Mouse (Mus musculus): ENCODE data around the gene Clec12b. TPM values are rescaled to one million over a fixed set of nuclear protein-coding genes. Genes with fewer than 3 reads are reported as not detected.

The Clec12b gene
- polyA plus RNA-seq, 1 experiment from 2014 or later = 0.21 TPM

DNA sequence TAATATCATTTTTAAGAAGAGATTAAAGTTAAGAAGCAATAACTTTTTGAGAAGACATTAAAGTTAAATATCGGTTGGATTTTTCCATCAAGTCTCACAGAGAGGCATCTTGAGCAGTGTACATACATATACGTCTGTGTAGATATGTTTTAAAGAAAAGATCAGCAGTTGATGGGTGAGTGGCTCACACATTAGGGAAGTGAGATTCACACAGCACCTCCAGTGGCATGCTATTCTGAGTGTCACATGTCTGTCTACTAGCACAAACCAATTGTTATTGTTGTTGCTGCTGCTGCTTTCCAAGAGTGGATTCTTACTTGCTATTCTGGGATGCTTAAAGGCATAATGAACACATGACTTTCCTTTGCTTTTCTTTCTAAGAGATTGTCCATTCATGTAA is 16.7 kb upstream of the Clec12b start:
- no peaks in the 10 kb centered on the region for H3K4me1 ChIP-seq (replicated peaks)
- H3K4me3 ChIP-seq = no peak overlapping the region
- H3K27ac ChIP-seq = no peak overlapping the region
- no peak for ATAC-seq (ENCODE audit: low FRiP score)
- no peaks in the 10 kb centered on the region for H3K27me3 ChIP-seq
- no peak overlapping the region for H3K4me2 ChIP-seq
- 97% methylated on average over 2 of the region's 2 CpGs for WGBS
- no peaks in the 10 kb centered on the region for H3K9me3 ChIP-seq
- no peak overlapping the region for H3K9ac ChIP-seq
- no peaks in the 10 kb centered on the region for H3K36me3 ChIP-seq

- H3K4me3 ChIP-seq = no peak overlapping the region
- WGBS = 69% methylated on average over 6 of the region's 6 CpGs
- no peak for ATAC-seq (ENCODE audit: low FRiP score)
Measured at GRCm38 (mm10) chr6:129399945-129400344, 14.3 kb upstream of the Clec12b start.

DNA sequence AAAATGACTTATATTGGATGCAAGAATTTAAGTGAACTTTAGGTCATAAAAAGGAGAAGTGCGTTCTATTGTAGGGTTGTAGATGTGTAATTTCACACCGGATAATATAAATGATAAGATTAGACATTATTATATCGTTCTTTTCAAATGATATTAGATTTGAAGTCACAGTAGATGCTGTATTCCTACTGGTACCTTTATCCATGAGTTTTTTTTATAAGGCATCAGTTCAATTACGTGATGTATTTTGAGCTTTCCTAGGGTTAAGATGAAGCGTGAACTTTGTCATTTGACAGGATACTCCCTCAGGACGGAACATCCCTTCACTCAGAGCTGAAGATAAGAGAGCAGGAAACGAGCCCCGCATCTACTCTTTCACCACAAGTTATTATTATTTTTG is 11.3 kb upstream of the Clec12b start, which contains the start of gene Clec1b:
Gene Clec1b (plus strand): TSS at position 301 of the 400 bp plus-strand sequence.
- H3K4me3 ChIP-seq = no peak within 1 kb of the TSS
- ATAC-seq (ENCODE audit: low FRiP score) = no peak
- WGBS = 90% methylated on average over 8 of the region's 8 CpGs
- no peak within 1 kb of the TSS for H3K27ac ChIP-seq
- no peak within 1 kb of the TSS for H3K9ac ChIP-seq
- no peaks in the 10 kb centered on the region for H3K9me3 ChIP-seq
- H3K4me1 ChIP-seq (replicated peaks) = no peaks in the 10 kb centered on the region
- H3K4me2 ChIP-seq = no peak within 1 kb of the TSS
- no peaks in the 10 kb centered on the region for H3K27me3 ChIP-seq
- no peaks in the 10 kb centered on the region for H3K36me3 ChIP-seq

More at GRCm38 (mm10) chr6:129399945-129400344, 14.3 kb upstream of the Clec12b start:
- Histone ChIP-seq H3K4me2 (no peak overlapping the region), H3K27ac (no peak overlapping the region), H3K36me3 (no peaks in the 10 kb centered on the region), H3K27me3 (no peaks in the 10 kb centered on the region), H3K9ac (no peak overlapping the region), H3K4me1 (replicated peaks) (no peaks in the 10 kb centered on the region), H3K9me3 (no peaks in the 10 kb centered on the region)

GRCm38 (mm10) chr6:129393732-129394131 is 8.1 kb upstream of the Clec12b start:
- no peak overlapping the region for H3K4me3 ChIP-seq
- no peaks in the 10 kb centered on the region for H3K36me3 ChIP-seq
- no peaks in the 10 kb centered on the region for H3K4me1 ChIP-seq (replicated peaks)
- no peak overlapping the region for H3K9ac ChIP-seq
- H3K27me3 ChIP-seq = no peaks in the 10 kb centered on the region
- 79% methylated on average over 6 of the region's 6 CpGs for WGBS
- H3K27ac ChIP-seq = no peak overlapping the region
- no peak overlapping the region for H3K4me2 ChIP-seq
- no peaks in the 10 kb centered on the region for H3K9me3 ChIP-seq
- 0 out of 2 replicates have a peak, but pooled peaks have one; percentile 65 for ATAC-seq (ENCODE audit: low FRiP score)

DNA sequence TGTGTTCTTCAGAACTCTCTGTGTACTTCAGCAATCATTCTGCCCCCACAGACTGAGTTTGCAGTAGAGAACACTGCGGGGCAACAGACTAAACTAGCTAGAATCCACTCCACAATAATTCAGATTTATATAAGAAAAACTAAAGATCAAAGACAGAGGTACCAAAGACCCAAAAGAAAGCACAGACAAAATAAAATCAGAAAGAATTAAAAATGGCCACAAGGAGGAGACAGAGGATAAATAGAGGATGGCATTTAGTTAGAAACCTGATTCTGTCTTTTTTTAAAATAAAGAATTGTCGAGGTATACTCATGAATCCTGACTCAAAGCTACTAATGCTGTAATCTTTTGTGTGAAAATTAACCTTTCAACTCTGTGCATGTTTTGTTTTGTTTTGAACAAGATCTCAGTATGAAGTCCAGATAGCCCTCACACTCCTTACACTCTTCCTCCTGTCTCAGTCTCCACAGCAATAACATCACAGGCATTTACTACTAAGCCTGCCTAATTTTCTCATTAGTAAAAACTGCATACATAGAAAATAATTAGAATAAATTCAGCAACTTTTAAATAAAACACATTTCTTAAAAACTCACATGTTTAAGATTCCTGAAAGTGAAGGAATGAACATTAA is 7.5 kb upstream of the Clec12b start:
- 25% methylated on average over 2 of the region's 2 CpGs for WGBS
- H3K4me2 ChIP-seq = no peak overlapping the region
- H3K27ac ChIP-seq = no peak overlapping the region
- no peaks in the 10 kb centered on the region for H3K36me3 ChIP-seq
- H3K9ac ChIP-seq = no peak overlapping the region
- no peaks in the 10 kb centered on the region for H3K4me1 ChIP-seq (replicated peaks)
- H3K4me3 ChIP-seq = no peak overlapping the region
- ATAC-seq (ENCODE audit: low FRiP score) = no peak
- H3K9me3 ChIP-seq = no peaks in the 10 kb centered on the region
- no peaks in the 10 kb centered on the region for H3K27me3 ChIP-seq

DNA sequence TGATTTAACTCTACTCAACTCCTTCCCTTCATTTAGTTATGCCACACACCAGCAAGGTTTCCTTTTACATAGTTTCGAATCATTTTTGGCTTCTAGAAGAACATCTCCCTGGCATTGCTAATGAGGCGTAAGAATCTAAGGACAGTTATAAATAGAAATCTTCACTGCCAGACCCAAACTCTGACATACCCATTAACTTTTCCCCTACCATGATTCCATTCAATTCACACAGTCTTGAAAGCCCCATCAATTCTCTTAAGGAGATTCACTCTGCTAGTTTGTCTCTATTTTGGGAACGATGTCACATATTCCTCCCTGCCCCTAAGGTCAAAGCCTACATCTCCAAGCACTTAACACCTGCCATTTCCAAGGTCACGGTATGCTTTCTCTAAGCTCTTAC is 674 bp downstream of the Clec12b start:
- Histone ChIP-seq H3K4me1 (replicated peaks) (0 out of 2 replicates have a peak, but pooled peaks cover 8% of the 10 kb centered on the region), H3K27ac (no peak overlapping the region), H3K36me3 (no peaks in the 10 kb centered on the region), H3K4me2 (no peak overlapping the region), H3K27me3 (no peaks in the 10 kb centered on the region), H3K9ac (no peak overlapping the region), H3K4me3 (no peak overlapping the region), H3K9me3 (no peaks in the 10 kb centered on the region)
- 42% methylated on average over 4 of the region's 4 CpGs for WGBS
- peak; percentile 32; the same call in 1 of the 2 replicates for ATAC-seq (ENCODE audit: low FRiP score)

DNA sequence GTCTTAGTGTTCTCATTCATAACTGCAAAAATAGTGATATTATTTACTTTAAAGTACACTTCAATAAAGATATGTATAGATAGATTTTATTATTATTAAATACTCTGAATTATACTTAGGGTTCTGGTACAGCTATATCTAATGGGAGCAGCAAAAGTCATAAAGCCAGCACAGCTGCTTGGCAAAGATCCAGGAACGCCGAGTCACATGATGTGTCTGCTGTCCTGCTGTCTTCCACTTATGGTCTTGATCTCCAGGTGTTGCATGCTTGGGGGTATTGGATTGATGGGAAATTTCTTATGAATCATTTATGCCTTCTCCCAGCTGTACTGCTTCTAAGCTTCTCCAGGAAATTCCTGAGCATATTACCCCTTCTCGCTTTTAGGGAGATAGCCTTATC is 2.2 kb downstream of the Clec12b start:
- H3K4me1 ChIP-seq (replicated peaks) = 0 out of 2 replicates have a peak, but pooled peaks cover 8% of the 10 kb centered on the region
- H3K9me3 ChIP-seq = no peaks in the 10 kb centered on the region
- no peak overlapping the region for H3K4me3 ChIP-seq
- H3K27me3 ChIP-seq = no peaks in the 10 kb centered on the region
- no peak for ATAC-seq (ENCODE audit: low FRiP score)
- no peak overlapping the region for H3K4me2 ChIP-seq
- 86% methylated on average over 3 of the region's 3 CpGs for WGBS
- H3K9ac ChIP-seq = no peak overlapping the region
- H3K27ac ChIP-seq = no peak overlapping the region
- no peaks in the 10 kb centered on the region for H3K36me3 ChIP-seq

DNA sequence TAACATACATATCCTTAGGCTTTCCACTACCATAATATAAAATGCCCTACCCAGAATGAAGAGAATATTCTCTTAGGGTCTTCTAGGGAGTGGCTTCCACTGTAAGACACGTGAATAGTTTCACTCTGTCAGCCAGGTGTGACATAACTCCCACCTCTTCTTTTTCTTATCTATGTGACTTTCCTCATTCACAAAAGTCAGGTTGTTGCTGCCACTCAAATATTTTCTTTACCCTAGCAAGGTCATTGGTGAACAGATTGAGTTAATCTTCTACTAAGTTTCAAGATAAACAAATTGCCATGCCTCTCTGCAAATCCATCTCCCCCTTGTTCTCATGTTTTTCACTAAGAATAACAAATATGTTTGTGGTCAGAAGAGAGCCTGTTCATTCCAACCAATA is 3.9 kb downstream of the Clec12b start:
- Histone ChIP-seq H3K36me3 (no peaks in the 10 kb centered on the region), H3K4me3 (no peak overlapping the region), H3K27me3 (no peaks in the 10 kb centered on the region), H3K4me1 (replicated peaks) (0 out of 2 replicates have a peak, but pooled peaks cover 8% of the 10 kb centered on the region), H3K9me3 (no peaks in the 10 kb centered on the region), H3K9ac (no peak overlapping the region), H3K27ac (no peak overlapping the region), H3K4me2 (no peak overlapping the region)
- ATAC-seq (ENCODE audit: low FRiP score) = no peak
- WGBS = 79% methylated on average over 1 of the region's 1 CpGs

- 60% methylated on average over 4 of the region's 4 CpGs for WGBS
- Histone ChIP-seq H3K27me3 (no peaks in the 10 kb centered on the region), H3K4me1 (replicated peaks) (0 out of 2 replicates have a peak, but pooled peaks cover 4% of the 10 kb centered on the region), H3K9me3 (no peaks in the 10 kb centered on the region; the same call in 1 of the 2 replicates), H3K4me3 (no peak overlapping the region), H3K27ac (no peak overlapping the region), H3K36me3 (no peaks in the 10 kb centered on the region), H3K9ac (no peak overlapping the region), H3K4me2 (no peak overlapping the region)
- no peak for ATAC-seq (ENCODE audit: low FRiP score)
Measured at GRCm38 (mm10) chr6:129380454-129380853, 5.2 kb downstream of the Clec12b start.

GRCm38 (mm10) chr6:129374937-129375471 is 10.7 kb downstream of the Clec12b start:
- H3K4me3 ChIP-seq = no peak overlapping the region
- H3K27me3 ChIP-seq = no peaks in the 10 kb centered on the region
- no peaks in the 10 kb centered on the region; the same call in 1 of the 2 replicates for H3K9me3 ChIP-seq
- ATAC-seq (ENCODE audit: low FRiP score) = no peak
- H3K36me3 ChIP-seq = no peaks in the 10 kb centered on the region
- H3K4me2 ChIP-seq = no peak overlapping the region
- H3K4me1 ChIP-seq (replicated peaks) = no peaks in the 10 kb centered on the region
- H3K27ac ChIP-seq = no peak overlapping the region
- H3K9ac ChIP-seq = no peak overlapping the region
- 88% methylated on average over 2 of the region's 2 CpGs for WGBS

DNA sequence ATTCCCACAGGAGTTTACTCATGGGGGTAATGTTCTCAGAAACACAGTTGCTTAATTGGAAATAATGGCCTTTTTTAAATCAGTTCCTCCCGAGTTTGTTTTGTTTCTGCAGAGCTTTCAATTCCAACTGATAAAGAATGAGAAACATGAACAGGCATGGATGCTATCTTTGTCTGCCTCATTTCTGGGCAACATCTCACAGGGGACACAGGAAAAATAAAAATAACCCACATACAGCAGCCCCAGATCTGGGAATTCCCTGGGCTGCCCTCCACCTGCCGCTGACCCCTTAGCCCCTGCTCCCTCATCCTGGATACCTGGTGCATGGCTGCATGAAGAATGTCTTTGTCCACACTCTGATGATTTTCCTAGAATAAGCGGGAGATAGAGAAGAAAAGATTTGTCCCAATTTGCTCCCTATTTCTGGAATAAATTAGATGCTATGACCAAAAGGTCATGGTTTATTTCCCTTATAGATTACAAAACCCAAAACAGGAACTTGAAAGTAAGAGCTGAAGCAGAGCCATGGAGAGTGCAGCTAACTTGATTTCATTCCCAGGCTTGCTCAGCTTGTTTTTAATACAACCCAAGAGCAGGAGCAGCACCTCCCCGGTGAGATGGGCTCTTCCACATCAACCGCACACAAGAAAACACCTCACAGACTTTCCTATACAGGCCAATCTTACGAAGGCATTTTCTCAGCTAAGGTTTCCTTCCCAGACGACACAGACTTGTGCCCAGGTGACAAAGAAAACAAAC is 16.1 kb downstream of the Clec12b start:
- H3K4me1 ChIP-seq (replicated peaks) = no peaks in the 10 kb centered on the region
- H3K9ac ChIP-seq = no peak overlapping the region
- H3K36me3 ChIP-seq = no peaks in the 10 kb centered on the region
- no peak overlapping the region for H3K4me2 ChIP-seq
- no peaks in the 10 kb centered on the region for H3K27me3 ChIP-seq
- no peak for ATAC-seq (ENCODE audit: low FRiP score)
- 74% methylated on average over 7 of the region's 7 CpGs for WGBS
- no peak overlapping the region for H3K4me3 ChIP-seq
- H3K9me3 ChIP-seq = no peaks in the 10 kb centered on the region
- no peak overlapping the region for H3K27ac ChIP-seq

- H3K4me3 ChIP-seq = no peak overlapping the region
- WGBS = 19% methylated on average over 6 of the region's 6 CpGs
- H3K9me3 ChIP-seq = no peaks in the 10 kb centered on the region
- H3K9ac ChIP-seq = no peak overlapping the region
- no peaks in the 10 kb centered on the region for H3K36me3 ChIP-seq
- no peak overlapping the region for H3K4me2 ChIP-seq
- no peaks in the 10 kb centered on the region for H3K4me1 ChIP-seq (replicated peaks)
- H3K27ac ChIP-seq = no peak overlapping the region
- no peaks in the 10 kb centered on the region for H3K27me3 ChIP-seq
- ATAC-seq (ENCODE audit: low FRiP score) = peak; percentile 75; the same call in 1 of the 2 replicates
Measured at GRCm38 (mm10) chr6:129365959-129366359, 19.7 kb downstream of the Clec12b start.

All from hindbrain, embryonic 13.5 days (tissue).